Mouse (Mus musculus): Measurements from ENCODE around the gene Pitpna.

The Pitpna gene

GRCm38 (mm10) chr11:75631561-75632225 lies 43.8 kb downstream of the Pitpna start:
- no peak for DNase-seq (ENCODE audit: low spot score in 2 of 2)

DNA sequence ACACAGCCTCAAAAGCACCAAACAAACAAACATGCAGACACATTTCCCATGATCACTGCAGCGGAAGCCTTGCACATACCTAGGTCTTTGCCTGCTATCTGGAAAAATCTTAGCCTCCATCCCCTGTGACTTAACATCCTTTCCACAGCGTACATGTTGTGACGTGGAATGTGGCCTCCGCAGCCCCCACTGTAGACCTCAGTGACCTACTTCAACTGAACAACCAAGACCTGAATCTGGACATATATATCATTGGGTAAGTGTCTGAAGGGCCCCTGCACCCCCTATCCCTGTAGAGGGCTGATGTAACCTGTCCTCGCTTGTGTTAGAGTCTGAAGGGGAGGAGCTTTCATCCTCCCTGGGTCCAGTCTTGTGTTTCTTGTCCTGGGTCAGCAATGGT lies 45.0 kb downstream of the Pitpna start:
- DNase-seq (ENCODE audit: low spot score in 2 of 2), result no peak

DNA sequence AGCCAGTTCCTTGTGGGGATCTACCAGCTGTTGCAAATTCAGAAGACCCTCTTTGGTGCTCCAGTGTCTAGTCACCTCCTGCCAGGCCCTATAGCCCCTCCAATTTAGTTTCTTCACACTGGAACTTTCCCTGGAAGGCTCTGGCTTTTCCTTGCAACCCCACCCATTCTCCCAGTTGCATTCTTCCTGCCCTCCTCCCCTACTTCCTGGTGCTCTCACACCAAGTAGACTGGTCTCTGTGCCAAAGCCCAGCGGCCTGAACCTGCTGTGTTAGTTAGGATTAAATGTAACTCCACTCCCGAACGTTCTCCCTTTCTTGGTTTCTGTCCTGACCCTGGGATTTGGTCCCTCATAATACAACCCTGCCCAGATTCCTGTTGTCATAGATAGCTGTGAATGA lies 46.9 kb downstream of the Pitpna start:
- DNase-seq (ENCODE audit: low spot score in 2 of 2), result no peak

DNA sequence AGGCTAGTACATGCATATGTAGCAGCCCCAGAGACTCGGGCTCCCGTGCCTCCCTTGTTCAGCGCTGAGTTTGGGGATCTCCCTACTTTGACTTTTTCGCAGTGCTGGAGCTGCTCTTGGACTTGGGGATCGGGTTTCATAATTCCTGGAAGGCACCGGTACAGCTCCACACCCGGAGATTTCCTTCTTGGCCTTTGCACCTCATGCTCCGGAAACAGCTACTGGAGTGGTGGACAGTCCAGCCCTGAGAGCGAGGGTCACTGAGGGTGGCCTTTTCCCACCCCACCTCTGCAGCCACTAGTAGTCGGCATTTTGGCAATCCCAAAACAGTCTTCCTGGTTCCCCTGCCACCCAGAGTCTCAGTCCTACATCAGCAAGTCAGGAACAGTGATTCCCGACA lies 47.4 kb downstream of the Pitpna start:
- no peak for DNase-seq (ENCODE audit: low spot score in 2 of 2)

- no peak for DNase-seq (ENCODE audit: low spot score in 2 of 2)
Observed at GRCm38 (mm10) chr11:75643323-75643722, 55.4 kb downstream of the Pitpna start.

DNA sequence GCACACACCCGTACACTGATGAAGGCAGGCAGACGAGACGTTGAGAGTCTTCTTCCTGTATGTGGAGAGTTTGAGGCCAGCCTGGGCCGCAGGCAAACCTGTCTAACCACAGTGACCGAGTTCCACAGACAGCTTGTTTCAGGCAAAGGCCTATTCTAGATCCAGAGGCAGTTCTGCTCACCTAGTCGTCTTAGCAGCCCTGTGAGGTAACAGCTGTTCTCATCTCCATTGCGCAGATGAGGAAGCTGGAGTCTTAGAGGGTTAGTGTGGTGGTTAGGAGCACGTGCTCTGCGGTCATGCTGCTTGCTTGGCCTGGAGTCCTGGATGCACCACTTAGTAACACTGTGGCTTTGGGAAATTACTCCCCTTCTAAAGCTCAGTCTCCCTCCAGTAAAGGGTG lies 56.8 kb downstream of the Pitpna start:
- DNase-seq (ENCODE audit: low spot score in 2 of 2), result no peak

DNA sequence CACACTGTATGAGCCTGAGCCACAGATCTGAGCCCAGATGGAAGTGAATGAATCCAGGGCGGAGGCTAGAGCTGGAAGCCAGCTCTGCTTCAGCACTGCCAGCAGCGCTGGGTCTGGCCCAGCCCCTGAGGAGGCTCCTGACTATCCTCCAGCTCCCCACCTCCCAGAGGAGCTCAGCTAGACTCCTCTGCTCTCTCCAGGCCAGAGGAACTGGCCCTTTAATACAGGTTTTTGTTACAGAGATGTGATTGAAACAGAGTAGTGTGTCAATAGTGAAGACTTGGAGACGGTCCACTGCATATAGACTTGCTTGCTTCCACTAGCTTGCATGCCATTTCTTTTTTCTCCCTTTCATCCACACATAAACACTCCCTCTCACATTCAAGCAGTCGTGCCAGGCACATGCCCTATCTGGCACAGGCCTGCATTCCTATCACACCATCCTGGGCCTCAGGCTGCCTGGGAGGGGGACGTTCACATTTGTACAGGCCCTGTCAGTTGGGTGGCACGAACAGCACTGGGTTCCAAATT lies 59.8 kb downstream of the Pitpna start:
- DNase-seq (ENCODE audit: low spot score in 2 of 2), result peak in 1 of 2 experiments; percentile 53

GRCm38 (mm10) chr11:75649155-75649561 lies 61.3 kb downstream of the Pitpna start:
- no peak for DNase-seq (ENCODE audit: low spot score in 2 of 2)

GRCm38 (mm10) chr11:75650311-75650710 lies 62.4 kb downstream of the Pitpna start, which contains the start of gene Myo1c:
TSS of gene Myo1c (plus strand) at chr11:75650504.
- DNase-seq (ENCODE audit: low spot score in 2 of 2), result no peak

- DNase-seq (ENCODE audit: low spot score in 2 of 2), result no peak
Observed at GRCm38 (mm10) chr11:75650958-75651425, 63.1 kb downstream of the Pitpna start.

- peak; percentile 78 to 82 for DNase-seq (ENCODE audit: low spot score in 2 of 2)
Observed at GRCm38 (mm10) chr11:75651426-75652221, 63.7 kb downstream of the Pitpna start.

DNA sequence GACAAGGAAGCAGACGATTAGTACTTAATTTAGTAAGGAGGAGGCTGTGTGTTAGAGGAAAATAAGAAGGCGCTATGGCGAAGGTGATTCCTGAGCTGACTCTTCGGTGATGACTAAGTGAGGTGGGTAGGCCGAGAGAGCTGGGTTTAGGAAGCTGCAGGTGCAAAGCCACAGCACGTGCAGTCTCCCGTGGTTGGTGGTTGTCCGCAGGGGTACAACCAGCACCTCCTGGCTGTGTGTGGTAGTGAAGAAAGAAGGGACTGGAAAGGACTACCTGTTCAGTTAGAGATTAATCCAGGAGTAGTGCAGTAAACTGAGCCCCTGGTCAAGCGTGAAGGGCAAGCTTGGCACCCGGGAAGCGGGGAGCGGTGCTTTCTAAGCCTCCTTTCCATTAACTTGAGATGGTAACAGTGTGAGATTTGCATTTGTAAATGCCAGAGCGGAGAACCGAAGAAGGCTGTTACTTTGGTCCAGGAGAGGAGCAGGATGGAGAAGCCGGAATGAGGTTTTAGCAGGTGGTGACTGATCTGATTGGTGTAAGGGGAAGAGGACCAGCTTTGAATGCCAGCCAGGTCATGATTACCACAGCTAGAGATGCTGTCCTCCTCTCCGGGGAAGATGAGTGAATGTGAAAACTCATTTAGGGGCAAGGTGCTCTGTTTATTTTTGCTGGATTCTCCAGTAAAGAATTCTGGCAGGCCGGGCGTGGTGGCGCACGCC lies 64.5 kb downstream of the Pitpna start:
- no peak for DNase-seq (ENCODE audit: low spot score in 2 of 2)

GRCm38 (mm10) chr11:75652942-75653684 lies 65.2 kb downstream of the Pitpna start:
- no peak for DNase-seq (ENCODE audit: low spot score in 2 of 2)

GRCm38 (mm10) chr11:75653781-75654470 lies 66.0 kb downstream of the Pitpna start:
- peak; percentile 82 to 87 for DNase-seq (ENCODE audit: low spot score in 2 of 2)

DNA sequence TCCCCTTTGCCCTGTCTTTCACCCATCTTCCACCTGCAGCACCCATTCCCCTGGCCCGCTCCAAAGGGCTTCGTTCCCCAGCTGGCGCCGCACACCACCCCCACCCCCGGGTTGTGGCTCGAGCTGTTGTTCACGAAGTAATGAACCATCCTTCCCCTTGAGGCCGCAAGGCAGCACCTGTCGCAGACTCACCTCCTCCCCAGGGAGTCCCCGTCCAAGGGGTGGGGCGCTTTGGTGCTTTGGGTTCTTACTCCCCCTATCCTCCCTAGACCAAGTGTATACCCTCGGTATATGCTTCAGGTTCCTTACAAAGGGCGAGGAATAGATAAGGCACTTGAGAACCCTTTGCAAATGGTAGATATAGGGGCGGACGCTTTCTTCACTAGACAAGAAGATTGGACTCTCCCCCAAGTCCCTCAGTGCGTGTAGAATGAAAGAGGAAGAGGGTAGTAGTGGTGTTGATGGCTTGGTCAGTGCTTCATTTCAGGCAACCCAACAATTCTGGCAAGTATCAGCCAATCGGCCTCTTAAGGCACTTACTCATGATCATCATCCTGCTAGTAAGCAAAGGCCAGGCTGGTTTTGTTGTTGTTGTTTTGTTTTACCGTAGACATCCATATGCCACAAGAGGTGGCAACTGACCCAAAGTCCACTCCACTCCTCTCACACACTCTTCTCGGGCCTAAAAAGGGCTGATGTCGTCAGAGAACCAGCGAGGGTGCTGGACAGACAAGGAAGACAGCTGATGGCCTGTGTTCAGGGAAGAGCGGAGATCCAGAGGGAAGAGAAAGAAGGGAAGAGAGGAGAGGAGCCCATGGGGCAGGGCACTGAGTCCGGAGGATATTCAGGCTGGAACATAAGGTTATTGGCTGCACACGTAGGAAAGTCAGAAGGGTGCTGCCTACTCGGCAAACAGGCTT lies 66.8 kb downstream of the Pitpna start:
- DNase-seq (ENCODE audit: low spot score in 2 of 2), result no peak

- peak; percentile 71 to 75 for DNase-seq (ENCODE audit: low spot score in 2 of 2)
Observed at GRCm38 (mm10) chr11:75655621-75656545, 68.0 kb downstream of the Pitpna start.

DNA sequence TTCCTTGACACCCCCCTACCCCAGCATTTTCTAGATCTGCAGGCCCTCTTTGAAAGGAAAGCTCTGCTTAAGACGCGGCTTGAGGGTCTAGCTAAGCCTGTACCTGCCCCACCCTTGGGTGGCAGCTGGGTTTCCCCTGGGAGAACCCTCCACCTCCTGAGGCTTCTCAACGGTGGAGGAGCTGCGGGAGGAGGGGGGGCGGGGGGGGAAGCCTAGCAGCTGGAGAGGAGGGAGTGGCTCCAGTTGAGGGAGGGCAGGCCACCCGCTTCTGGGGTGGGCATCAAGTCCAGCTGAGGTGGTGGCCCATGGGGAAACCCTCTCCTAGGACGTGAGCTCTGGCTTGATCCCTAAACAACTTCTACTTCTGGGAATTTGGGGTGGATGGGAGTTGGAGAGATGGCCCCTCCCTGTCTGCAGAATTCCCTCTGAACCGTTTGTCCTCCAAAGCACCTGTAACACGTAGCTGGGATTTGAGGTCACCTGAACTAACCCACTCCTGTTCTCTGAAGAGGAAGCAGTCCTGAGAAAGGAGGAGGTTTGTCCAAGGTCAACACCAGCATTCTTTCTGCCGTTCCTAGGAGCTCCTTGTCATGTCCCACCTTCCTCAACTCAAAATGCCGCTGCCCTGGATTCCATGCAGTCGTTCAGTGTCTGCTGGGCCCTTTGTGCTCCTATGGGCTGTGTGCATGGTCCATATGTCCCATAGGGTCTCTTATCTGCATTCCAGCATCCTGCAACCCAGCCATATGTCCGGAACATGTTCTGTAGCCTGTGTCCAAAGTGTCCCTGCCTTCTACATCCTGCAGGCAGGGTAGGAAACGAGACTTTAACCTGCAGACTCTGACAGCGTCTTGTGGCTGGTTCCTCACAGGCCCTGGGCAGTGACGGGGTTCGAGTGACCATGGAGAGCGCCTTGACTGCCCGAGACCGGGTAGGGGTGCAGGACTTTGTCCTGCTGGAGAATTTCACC lies 69.0 kb downstream of the Pitpna start:
- DNase-seq (ENCODE audit: low spot score in 2 of 2), result no peak

Data from urinary bladder, postnatal 4 days (tissue).